Mouse (Mus musculus): ENCODE measurements at regions not wholly inside any gene's neighbourhood (a gene's known extent, or its start where the extent isn't known, plus 50 kb on each side); places are given as distances from the start of the nearest gene placed in this dataset.

DNA sequence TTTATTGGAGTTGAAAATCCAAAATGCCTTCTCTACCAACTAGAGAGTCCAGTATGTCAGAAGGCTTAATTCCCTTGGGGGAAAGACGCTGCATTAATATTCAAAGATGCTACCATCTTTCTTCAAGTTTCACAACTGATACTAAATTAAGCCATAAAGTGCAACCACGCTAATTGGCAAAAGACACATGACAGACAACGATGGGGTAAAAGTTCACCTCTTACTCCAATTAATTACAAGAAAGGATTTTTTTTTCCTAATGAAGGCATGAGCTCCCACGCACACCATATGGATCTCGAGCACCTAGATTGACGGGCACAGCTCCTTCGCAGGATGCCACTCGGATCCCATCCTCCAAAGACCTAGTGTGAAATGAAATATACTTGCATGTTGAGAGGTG, 311.5 kb upstream of the Castor2 start:
- H3K27me3 ChIP-seq: no peaks in the 10 kb centered on the region; the same call in 1 of the 2 replicates
- H3K27ac ChIP-seq (replicated peaks): no peak overlapping the region

DNA sequence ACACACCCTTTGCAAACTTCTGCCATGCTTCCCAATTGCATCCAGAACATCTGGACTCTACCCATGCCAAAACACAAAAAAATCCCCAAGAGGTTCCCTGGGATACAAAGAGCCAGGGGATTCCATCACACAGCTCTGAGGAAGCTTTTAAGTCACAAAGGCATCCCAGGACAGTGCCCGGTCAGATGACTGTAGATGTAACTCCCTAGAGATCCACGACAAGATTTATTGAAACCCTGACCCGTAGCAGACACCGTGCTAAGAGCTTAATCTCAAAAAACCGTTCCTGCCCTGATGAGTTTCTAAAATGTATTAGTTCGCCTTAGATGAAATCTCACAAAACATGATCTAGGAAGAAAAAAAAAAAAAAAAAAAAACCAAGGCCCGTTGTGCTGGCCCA, 312.0 kb upstream of the Castor2 start:
- no peak for ATAC-seq (ENCODE audit: low FRiP score, low read depth)
- no peak overlapping the region for H3K27ac ChIP-seq (replicated peaks)
- H3K4me2 ChIP-seq (replicated peaks): no peak overlapping the region
- H3K9me3 ChIP-seq: no peaks in the 10 kb centered on the region
- WGBS: 79% methylated on average over 7 of the region's 7 CpGs
- H3K4me3 ChIP-seq: no peak overlapping the region
- H3K36me3 ChIP-seq: no peaks in the 10 kb centered on the region
- H3K9ac ChIP-seq (replicated peaks): no peak overlapping the region
- no peaks in the 10 kb centered on the region; the same call in 1 of the 2 replicates for H3K27me3 ChIP-seq
- peaks cover 5% of the 10 kb centered on the region for H3K4me1 ChIP-seq

More for the DNA sequence above, 311.5 kb upstream of the Castor2 start:
- Histone ChIP-seq H3K4me3 (no peak overlapping the region), H3K9me3 (no peaks in the 10 kb centered on the region), H3K4me1 (peaks cover 5% of the 10 kb centered on the region), H3K9ac (replicated peaks) (no peak overlapping the region), H3K36me3 (no peaks in the 10 kb centered on the region), H3K4me2 (replicated peaks) (no peak overlapping the region)
- ATAC-seq (ENCODE audit: low FRiP score, low read depth): no peak
- WGBS: 95% methylated on average over 8 of the region's 8 CpGs

DNA sequence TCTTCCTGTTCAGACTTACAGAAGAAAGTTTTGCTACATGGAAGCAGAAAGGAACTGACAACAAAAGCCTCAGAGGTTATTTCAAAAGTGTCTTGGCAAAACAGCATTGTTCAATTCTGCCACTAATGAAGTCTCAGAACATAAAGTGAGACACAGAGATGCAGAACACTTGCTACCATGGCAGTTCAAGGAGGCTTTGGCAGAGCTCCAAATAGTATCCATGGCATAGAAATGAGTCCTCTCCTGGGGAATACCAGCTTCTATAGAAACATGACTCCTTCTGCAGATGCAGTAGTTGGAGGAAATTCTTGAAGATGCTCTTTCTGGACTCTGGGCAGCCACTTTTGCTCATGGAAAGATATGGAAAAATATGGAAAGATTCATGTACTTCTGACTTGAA, 322.9 kb upstream of the Castor2 start:
- no peaks in the 10 kb centered on the region for H3K9me3 ChIP-seq
- no peaks in the 10 kb centered on the region for H3K27me3 ChIP-seq
- no peaks in the 10 kb centered on the region for H3K36me3 ChIP-seq
- no peak overlapping the region for H3K4me2 ChIP-seq (replicated peaks)
- ATAC-seq (ENCODE audit: low FRiP score, low read depth): no peak
- no peak overlapping the region for H3K4me3 ChIP-seq
- H3K27ac ChIP-seq (replicated peaks): no peak overlapping the region
- no peak overlapping the region for H3K9ac ChIP-seq (replicated peaks)
- no peaks in the 10 kb centered on the region for H3K4me1 ChIP-seq

DNA sequence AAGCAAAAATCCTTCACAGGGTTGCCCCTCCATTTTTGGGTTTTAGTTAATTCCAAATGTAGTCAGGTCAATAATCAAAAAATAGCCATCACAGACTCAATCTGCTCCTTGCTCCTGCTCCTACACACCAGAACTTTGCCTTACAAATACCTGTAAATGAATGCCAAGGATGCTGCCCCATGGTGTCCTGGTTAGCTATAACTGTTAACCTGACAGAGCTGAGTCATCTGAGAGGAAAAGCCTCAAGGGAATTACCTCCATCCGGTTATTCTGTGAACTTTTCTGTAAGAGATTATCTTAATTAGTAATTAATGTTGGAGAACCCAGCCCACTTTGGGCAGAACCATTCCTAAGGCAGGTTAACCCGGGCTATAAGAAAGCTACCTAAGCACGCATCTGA, 325.4 kb upstream of the Castor2 start:
- Histone ChIP-seq H3K9me3 (no peaks in the 10 kb centered on the region), H3K9ac (replicated peaks) (no peak overlapping the region), H3K36me3 (no peaks in the 10 kb centered on the region), H3K4me3 (no peak overlapping the region), H3K4me1 (no peaks in the 10 kb centered on the region), H3K27ac (replicated peaks) (no peak overlapping the region), H3K4me2 (replicated peaks) (no peak overlapping the region), H3K27me3 (no peaks in the 10 kb centered on the region)
- ATAC-seq (ENCODE audit: low FRiP score, low read depth): no peak
- 93% methylated on average over 3 of the region's 3 CpGs for WGBS

DNA sequence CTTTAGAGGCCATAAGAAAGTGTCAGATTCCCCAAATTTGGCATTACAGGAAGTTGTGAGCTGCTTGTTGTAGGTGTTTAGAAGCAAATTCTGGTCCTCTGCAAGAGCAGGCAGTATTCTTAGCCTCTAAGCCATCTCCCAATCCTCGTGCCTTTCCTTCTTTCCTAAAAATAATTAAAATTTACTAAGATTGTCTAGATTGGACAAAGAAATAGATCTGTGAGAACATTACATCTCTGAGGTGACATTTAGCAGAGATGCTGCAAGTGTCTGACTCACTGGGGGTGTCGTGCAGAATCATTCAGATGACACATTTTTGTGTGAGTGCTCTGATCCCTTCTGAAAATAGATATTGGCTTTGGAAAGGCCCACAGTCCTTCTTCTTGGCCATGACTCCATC, 330.7 kb upstream of the Castor2 start:
- ATAC-seq (ENCODE audit: low FRiP score, low read depth): no peak
- no peaks in the 10 kb centered on the region for H3K27me3 ChIP-seq
- no peak overlapping the region for H3K4me3 ChIP-seq
- H3K27ac ChIP-seq (replicated peaks): no peak overlapping the region
- H3K4me1 ChIP-seq: no peaks in the 10 kb centered on the region
- H3K9ac ChIP-seq (replicated peaks): no peak overlapping the region
- H3K9me3 ChIP-seq: no peaks in the 10 kb centered on the region
- 74% methylated on average over 2 of the region's 2 CpGs for WGBS
- H3K36me3 ChIP-seq: no peaks in the 10 kb centered on the region
- no peak overlapping the region for H3K4me2 ChIP-seq (replicated peaks)

DNA sequence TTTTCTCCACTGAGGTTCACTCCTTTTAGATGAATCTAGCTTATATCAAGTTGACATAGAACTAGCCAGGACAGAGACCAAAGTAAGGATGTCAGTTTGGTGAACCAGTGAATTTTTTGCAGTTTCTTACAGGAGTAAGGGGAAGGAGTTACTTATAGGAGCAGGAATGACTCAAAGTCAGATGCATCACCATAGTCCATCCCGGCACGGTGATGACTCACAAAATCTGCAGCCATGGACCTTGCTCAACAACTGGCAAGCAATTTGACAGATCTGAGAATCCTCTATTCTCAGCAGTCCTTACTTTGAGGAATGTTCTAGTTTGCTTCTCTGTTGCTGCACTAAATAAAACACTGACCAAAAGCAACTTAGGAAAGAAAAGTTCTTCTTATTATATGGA, 341.7 kb upstream of the Castor2 start:
- H3K36me3 ChIP-seq: no peaks in the 10 kb centered on the region
- H3K9me3 ChIP-seq: no peaks in the 10 kb centered on the region
- no peak overlapping the region for H3K4me2 ChIP-seq (replicated peaks)
- no peak overlapping the region for H3K9ac ChIP-seq (replicated peaks)
- ATAC-seq (ENCODE audit: low FRiP score, low read depth): no peak
- H3K27ac ChIP-seq (replicated peaks): no peak overlapping the region
- no peaks in the 10 kb centered on the region for H3K27me3 ChIP-seq
- H3K4me1 ChIP-seq: peaks cover 10% of the 10 kb centered on the region
- H3K4me3 ChIP-seq: no peak overlapping the region
- WGBS: 97% methylated on average over 2 of the region's 2 CpGs

DNA sequence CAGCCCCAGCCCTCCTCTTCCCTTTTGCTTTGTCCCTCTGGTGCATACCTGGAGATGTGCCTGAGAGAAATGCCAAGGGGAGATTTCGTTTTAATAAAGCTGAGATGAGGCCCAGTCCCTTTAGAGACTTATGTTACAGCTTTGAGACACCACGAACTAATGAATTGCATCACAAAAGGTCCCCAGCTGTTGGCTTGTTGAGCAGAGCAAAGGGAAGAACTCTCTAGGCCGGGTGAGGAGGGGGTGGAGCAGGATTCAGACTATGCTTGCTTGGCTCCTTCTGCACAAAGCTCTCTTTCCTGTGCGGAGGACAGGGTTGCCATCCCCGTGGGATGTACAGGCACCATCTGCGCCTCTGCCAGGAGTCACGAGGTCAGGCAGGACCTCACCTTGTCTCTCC, 345.3 kb upstream of the Castor2 start:
- Histone ChIP-seq H3K9me3 (no peaks in the 10 kb centered on the region), H3K27ac (replicated peaks) (0 out of 2 replicates have a peak overlapping the region, but pooled peaks have one; percentile 26), H3K4me1 (peaks cover 12% of the 10 kb centered on the region), H3K4me3 (no peak overlapping the region), H3K27me3 (no peaks in the 10 kb centered on the region), H3K36me3 (no peaks in the 10 kb centered on the region), H3K9ac (replicated peaks) (no peak overlapping the region), H3K4me2 (replicated peaks) (no peak overlapping the region)
- WGBS: 24% methylated on average over 7 of the region's 7 CpGs
- ATAC-seq (ENCODE audit: low FRiP score, low read depth): no peak

DNA sequence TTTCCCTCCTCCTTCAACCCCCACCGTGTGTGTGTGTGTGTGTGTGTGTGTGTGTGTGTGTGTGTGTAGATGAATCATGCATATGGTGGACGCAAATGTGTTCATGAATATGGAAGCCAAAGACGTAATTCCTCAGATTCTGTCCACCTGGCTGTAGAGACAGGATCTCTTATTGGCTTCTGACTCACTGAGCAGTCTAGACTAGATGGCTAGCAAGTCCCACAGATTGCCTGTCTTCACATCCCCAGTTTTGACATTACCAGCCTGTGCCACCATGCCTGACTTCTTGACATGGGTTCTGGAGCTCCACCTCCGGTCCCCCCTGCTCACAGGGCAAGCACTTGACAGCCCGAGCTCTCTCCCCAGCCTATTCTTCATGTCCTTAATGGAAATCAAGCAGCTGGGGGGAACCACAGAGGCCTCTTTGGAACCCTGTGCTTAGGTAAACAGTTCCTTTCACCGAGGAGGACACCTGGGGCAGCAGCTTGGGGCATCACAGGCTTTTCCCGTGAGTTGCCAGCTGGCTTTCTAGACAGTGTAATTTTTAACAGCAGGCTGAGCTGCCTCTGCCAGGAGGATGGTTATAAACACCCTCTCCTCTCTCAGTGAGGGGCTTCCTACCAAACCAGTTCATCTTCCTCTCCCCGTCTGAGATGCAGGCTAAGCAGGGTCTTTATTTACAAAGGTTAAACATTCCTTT, 345.9 kb upstream of the Castor2 start:
- H3K9me3 ChIP-seq: no peaks in the 10 kb centered on the region
- no peak for ATAC-seq (ENCODE audit: low FRiP score, low read depth)
- WGBS: 36% methylated on average over 8 of the region's 8 CpGs
- no peaks in the 10 kb centered on the region for H3K27me3 ChIP-seq
- H3K4me1 ChIP-seq: peaks cover 17% of the 10 kb centered on the region
- no peak overlapping the region for H3K4me3 ChIP-seq
- no peak overlapping the region for H3K4me2 ChIP-seq (replicated peaks)
- H3K27ac ChIP-seq (replicated peaks): 0 out of 2 replicates have a peak overlapping the region, but pooled peaks have one; percentile 39
- no peak overlapping the region for H3K9ac ChIP-seq (replicated peaks)
- H3K36me3 ChIP-seq: no peaks in the 10 kb centered on the region

DNA sequence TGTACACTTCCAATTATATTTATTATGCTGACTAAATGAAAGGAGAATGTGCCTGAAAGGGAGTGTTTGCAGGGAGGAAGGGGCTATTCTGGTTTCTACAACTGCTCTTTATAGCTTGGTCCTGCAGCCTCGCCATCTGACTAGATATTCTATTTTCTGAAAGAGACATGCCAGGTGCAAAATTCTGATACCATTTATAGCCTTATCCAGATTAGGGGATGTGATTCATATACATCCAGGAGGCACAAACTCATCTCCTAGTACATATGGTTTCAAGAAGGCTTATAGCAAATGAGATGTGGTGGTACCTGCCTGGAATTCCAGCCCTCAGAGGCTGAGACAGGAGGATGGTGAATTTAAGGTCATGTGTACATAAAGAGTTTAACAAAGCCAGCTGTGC, 352.6 kb upstream of the Castor2 start:
- peaks cover 19% of the 10 kb centered on the region; the same call in 1 of the 2 replicates for H3K4me1 ChIP-seq
- H3K27ac ChIP-seq (replicated peaks): no peak overlapping the region
- 68% methylated on average over 1 of the region's 1 CpGs for WGBS
- H3K4me2 ChIP-seq (replicated peaks): no peak overlapping the region
- ATAC-seq (ENCODE audit: low FRiP score, low read depth): no peak
- no peaks in the 10 kb centered on the region; the same call in 1 of the 2 replicates for H3K27me3 ChIP-seq
- no peaks in the 10 kb centered on the region for H3K9me3 ChIP-seq
- H3K4me3 ChIP-seq: no peak overlapping the region
- no peak overlapping the region for H3K9ac ChIP-seq (replicated peaks)
- H3K36me3 ChIP-seq: no peaks in the 10 kb centered on the region

DNA sequence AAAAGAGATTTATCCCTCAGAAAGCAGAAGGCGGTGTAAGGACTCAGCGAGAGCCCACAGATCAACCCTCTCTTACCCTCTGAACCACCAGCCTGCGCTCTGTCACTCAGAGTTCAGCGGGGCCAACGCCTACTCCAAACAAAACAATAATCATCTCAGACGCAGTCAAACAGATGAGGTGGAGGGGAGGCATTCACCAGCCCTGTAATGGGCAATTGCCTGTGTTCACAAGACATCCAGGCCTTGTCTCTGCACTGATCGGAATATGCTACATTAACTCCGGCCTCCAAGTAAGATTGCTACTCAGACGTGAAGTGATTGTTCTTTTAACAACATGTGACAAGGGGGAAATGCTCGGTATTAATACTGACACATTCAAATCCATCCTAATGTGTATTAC, 353.1 kb upstream of the Castor2 start:
- no peaks in the 10 kb centered on the region for H3K36me3 ChIP-seq
- peak overlapping the region; percentile 16; the same call in 1 of the 2 replicates for H3K27ac ChIP-seq (replicated peaks)
- H3K9me3 ChIP-seq: no peaks in the 10 kb centered on the region
- 49% methylated on average over 10 of the region's 10 CpGs for whole genome bisulfite sequencing
- H3K9ac ChIP-seq (replicated peaks): no peak overlapping the region
- H3K27me3 ChIP-seq: no peaks in the 10 kb centered on the region; the same call in 1 of the 2 replicates
- ATAC-seq (ENCODE audit: low FRiP score, low read depth): no peak
- peaks cover 19% of the 10 kb centered on the region; the same call in 1 of the 2 replicates for H3K4me1 ChIP-seq
- no peak overlapping the region for H3K4me3 ChIP-seq
- H3K4me2 ChIP-seq (replicated peaks): no peak overlapping the region

DNA sequence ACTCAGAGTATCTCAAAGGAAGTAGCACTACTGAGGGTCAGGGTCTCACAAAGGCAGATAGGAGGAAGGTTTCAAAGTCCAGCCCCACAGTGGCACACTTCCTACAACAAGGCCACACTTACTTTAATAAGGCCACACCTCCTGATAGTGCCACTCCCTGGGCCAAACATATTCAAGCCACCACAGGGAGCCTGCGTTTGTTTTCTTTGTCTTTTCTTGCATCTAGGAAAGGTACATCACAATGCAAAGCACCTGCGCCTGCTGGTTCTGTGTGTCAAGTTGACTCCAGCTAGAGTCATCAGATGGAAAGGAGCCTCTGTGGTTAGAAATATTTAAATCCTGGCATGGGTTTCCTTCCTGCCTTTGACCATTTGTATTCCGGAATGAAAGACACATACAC, 355.4 kb upstream of the Castor2 start:
- Histone ChIP-seq H3K36me3 (no peaks in the 10 kb centered on the region), H3K27me3 (no peaks in the 10 kb centered on the region; the same call in 1 of the 2 replicates), H3K27ac (replicated peaks) (no peak overlapping the region), H3K9me3 (no peaks in the 10 kb centered on the region), H3K4me3 (no peak overlapping the region), H3K9ac (replicated peaks) (no peak overlapping the region), H3K4me2 (replicated peaks) (no peak overlapping the region), H3K4me1 (peaks cover 15% of the 10 kb centered on the region; the same call in 1 of the 2 replicates)
- no peak for ATAC-seq (ENCODE audit: low FRiP score, low read depth)
- 94% methylated on average over 3 of the region's 3 CpGs for WGBS

DNA sequence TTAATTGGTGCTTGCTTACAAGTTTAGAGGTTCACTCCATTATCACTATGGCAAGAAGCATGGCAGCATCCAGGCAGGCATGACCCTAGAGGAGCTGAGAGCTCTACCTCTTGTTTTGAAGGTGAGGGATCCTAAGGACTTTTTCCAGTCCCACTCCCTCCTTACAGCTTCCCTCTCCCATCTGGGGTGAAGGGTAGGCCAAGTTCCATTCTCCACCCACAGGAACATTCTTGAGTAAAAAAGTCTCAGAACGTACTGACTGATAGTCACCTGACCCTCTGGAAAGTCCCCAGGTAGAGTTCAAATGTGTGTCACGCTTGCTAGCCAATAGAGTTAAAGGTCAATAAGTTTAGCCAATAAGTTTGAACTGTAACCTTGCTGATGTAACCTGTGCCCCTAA, 355.9 kb upstream of the Castor2 start:
- H3K9ac ChIP-seq (replicated peaks): no peak overlapping the region
- 86% methylated on average over 2 of the region's 2 CpGs for WGBS
- no peaks in the 10 kb centered on the region for H3K36me3 ChIP-seq
- H3K9me3 ChIP-seq: no peaks in the 10 kb centered on the region
- no peak for ATAC-seq (ENCODE audit: low FRiP score, low read depth)
- no peak overlapping the region for H3K4me2 ChIP-seq (replicated peaks)
- H3K4me3 ChIP-seq: no peak overlapping the region
- H3K4me1 ChIP-seq: peaks cover 11% of the 10 kb centered on the region; the same call in 1 of the 2 replicates
- H3K27me3 ChIP-seq: no peaks in the 10 kb centered on the region; the same call in 1 of the 2 replicates
- H3K27ac ChIP-seq (replicated peaks): no peak overlapping the region

DNA sequence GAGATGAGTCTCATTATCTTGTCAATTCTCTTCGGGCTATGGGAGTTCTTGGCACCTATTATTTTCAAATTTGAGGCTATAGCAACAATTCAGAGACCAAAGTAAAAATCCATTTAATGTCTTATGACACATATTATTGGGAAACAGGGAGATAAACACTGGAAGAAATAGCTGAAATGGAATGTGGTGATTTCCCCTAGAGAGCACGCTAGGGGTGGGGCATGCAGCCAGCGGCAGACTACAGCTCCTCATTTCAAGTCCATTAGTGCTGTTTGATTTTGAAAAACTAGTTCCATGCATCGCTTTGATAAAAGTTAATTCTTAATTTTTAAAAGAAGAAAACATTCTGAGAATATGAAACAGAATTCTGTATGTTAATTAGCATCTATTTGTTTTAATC, 367.6 kb upstream of the Castor2 start:
- Histone ChIP-seq H3K9ac (replicated peaks) (no peak overlapping the region), H3K4me2 (replicated peaks) (no peak overlapping the region), H3K36me3 (no peaks in the 10 kb centered on the region), H3K9me3 (0 out of 2 replicates have a peak, but pooled peaks cover 3% of the 10 kb centered on the region), H3K27me3 (no peaks in the 10 kb centered on the region), H3K4me3 (no peak overlapping the region), H3K4me1 (no peaks in the 10 kb centered on the region), H3K27ac (replicated peaks) (no peak overlapping the region)
- WGBS: 88% methylated on average over 4 of the region's 4 CpGs
- ATAC-seq (ENCODE audit: low FRiP score, low read depth): no peak

Measured in midbrain, embryonic 12.5 days (tissue).